Mouse (Mus musculus) layer of hippocampus, adult 9-11 months (tissue): ENCODE results near the gene Eif3m.
A peak's percentile ranks its signal among the peaks of the same experiment; 100 is the strongest.
"Not testable (repeated sequence)": the region's sequence is repeated elsewhere in the genome, so short reads cannot be mapped to it uniquely, and the experiment has no call there.

ENCODE experiments used
- DNase-seq: peaks from one replicate; pipeline ENCODE4 v3.0.0; 2022

Gene Eif3m

DNA sequence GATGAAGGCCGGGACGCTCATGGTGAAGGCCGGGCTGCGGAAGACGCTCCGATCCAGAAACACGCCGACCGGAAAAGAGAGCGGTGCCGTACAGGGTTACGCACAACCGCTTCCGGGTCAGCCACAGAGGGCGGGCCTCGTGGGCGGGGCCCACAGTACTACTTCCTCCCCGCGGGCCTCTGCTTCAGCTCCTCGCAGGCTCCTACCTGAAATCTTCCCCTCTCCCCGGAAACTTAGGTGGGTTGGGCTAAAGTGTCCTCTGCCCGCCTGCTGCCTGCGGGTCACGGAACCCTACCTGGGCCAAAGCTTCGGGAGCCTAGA, at the start of gene Eif3m:
TSS of gene Eif3m (minus strand) at position 114 of the 321 bp plus-strand sequence.
- peak; percentile 94 for DNase-seq

DNA sequence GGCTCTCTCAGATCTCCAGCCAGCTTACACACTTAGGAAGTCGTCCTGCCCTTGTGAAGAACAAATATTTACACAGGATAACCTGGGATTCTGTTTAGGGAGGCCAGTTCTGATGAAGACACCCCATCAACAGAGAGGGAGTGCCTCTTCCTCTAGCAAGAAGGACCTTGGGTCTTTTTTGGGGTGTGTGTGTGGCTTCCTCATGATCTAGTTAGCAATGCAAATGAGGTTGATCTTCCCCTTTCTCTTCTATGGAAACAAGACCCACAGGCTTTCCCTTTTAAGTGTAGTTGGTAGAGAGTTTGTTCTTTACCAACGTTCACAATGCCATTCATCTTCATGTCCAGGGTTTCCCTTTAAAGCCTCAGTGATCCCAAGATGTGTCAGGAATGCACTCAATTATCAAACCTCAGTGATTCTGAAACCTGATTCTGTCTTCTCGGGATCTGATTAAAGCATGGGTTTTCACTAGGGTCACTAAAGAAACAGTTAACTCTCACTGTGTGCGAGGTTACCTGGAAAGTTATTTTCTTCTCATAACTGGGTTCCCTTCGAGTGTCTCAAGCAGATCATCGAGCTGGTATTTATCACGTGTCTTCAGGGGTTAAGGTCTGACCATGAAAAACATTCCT, 46.0 kb upstream of the Eif3m start:
- DNase-seq = no peak

DNA sequence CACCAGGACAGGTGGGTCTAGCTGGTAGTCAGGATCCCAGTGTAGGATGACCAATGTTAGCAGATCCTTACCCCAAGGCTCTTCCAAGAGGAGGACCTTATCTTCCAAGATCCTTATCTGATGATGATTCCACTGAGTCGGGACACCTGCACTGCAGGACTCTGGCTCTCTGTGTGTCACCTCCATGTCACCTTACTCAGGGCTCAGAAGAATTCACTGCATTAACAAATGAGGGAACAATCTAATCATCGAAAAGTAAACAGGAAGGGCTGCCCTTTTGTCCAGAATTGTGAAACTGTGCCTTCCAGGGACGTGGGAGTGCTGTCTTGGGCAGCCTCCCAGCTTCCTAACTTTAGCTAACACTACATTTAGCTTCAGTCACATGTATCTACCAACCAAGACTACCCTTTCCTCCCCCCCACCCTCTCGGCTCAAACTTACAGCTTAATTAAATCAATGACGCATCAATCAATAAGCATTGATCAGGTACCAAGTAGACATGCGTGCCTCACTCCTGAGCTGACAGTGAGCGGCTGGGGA, 41.8 kb upstream of the Eif3m start:
- no peak for DNase-seq

DNA sequence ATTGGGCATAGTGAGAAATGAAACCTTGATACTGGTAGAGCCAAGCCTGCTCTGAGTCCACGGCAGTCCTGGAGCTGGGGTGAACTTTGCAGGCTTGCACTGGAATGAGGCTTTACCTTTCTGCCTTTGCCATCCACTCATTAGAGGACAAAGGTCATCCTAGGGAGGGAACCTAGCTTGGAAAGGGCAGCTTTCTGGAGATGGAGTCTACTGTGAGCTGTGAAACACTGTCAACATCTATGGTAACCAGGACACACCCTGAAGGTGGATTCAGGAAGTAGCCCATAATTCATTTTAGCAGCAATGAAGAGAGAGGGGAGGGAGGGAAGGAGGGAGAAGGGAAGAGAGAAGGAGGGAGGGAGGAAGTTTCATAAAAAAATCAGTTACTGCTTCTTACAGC, 38.6 kb upstream of the Eif3m start:
- no peak for DNase-seq

DNA sequence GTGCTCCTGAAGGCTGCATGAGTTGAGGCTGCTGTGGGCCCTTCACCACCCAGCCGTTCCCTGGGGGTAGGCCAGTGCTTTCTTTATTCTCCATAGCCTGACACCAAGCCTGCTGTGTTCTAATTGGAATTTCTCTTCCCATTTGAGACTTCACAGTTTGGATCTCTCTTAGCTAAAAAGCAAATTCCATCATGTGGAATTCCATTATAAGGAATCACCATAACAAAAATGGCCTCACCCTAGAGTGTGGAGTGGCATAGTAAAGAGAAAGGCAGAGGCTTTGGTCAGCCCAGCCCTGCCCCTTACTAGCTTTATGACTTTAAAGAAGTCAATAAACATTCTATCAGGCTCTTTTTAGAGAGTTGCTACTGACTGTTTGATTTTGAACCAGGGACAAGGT, 31.4 kb upstream of the Eif3m start:
- DNase-seq = no peak

DNA sequence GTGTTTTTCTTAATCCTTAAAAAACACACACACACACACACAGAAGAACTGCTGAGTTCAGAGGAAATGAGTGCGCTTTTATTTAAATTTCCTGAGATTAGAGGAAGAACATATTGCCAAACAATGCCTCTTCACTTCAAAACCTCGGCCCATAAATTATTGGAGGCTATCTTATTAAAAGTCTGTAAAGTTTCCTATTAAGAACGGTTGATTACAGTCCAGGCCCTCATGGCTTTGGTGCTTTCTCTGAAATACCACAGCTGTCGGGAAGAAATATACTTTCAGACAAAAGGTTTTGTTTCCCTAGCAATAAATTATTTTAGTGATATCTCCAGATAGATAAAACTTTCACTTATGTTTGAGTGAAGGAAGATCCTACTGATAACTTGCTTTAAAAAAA, 26.3 kb upstream of the Eif3m start:
- no peak for DNase-seq

DNA sequence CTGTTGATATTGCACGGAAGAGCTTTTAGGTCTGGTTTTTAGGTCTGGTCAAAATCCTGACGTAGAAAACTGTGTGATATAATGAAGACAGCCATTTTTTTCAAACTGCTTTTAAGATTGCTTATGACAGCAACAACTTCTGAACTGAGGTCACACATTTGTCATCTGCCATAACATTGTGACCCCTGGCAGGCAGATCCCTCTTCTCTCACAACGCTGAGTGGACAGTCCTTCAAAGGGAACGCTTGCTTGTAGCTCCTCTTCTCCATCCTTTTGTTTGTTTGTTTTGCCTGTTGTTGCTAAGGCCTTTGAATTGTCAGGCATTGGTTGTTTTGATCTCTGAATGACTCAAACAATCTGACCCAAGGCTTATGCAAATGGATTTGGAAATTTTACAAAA, 24.0 kb upstream of the Eif3m start:
- DNase-seq = no peak

DNA sequence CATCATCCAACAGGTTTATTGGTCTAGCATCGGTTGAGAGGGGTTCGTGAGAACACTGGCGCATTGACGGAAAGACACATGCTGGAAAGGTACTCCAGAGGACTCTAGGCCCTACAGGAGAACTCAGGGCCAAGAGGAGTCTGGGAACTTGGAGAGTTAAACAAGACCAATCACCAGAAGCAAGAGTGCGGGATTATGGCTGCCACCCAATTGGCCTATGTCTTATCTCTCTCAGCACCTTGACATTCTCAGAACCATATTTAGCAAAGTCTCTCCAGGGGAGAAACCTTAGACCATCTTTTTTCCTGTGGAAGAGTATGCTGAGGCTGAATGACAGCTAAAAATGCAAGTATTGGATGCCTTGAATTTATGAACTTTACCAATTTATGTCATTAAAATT, 22.0 kb upstream of the Eif3m start:
- DNase-seq = no peak

DNA sequence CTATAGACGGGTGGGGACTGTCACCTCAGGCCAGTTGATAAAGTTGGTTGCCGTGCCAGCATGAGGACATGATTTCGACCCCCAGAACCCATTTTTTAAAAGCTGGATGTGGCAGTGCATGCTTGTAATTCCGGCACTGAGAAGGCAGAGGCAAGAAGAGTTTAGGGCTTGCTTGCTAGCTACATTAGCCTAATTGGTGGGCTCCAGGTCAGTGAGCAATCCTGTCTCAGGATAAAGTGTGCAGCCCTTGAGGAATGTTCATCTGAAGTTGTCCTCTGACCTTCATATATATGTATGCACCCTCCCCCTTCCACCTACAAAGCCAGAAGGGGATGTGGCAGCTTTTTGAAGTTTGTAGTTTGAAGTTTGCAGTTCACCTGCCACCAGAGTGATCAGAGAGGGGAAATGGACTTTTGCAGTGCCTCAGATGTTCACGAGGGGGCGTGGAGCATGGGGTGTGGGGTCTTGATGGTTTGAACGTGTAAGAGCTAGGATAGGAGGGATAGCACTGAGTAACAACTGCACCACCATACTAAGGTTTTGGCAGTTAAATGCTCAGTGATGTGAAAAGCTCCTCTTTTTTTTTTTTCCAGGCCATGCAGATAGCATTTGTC, 21.2 kb upstream of the Eif3m start:
- DNase-seq = no peak

DNA sequence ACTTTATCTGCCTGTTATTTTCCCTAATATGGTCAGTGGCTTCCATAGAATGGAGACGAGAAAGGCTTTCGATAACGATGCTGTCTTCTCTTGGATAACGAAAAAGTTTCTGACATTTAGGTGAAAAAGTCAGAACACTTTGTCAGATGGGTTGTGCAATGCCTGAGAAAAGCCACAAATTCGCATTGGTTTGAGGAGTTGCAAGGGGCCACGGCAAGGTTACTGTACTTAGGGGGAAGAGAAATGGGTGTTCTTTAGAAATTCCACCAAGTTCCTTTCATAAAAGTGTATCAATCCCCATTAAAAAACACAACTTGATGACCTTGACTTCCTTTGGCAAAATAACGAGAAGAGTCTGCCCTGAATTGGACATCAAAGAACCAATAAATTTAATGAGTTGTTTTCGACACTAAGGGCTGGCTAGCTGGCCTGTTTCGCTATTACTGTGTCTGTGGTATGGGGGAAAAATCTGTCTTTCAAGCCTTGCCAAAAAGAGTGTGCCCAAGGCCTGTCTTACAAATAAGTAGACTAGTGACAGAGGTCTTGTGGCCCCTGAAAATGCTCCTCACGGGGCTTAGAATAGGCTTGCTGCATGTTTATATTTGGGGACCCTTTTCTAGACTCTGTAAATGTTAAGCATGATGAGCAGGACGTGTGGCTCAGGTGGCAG, 19.7 kb upstream of the Eif3m start:
- DNase-seq = no peak

DNA sequence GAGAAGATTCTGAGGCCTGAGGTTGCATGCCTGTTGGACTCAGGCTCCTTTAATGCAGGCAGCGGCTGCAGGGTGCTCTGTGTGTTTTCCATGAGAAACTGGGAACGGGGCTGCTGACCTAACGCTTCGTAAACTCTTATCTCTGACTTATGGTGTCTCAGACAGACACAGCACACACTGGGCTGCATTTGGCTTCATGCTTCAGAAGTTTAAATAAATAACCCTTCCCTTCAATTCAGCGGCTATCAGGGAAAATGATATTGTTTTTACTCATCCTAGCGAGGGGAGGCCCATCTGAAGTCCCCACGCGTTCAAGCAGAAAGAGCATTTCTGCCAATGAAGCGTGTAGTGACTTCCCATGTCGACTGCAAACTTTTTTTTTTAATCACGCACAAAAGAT, 19.1 kb upstream of the Eif3m start:
- no peak for DNase-seq

DNA sequence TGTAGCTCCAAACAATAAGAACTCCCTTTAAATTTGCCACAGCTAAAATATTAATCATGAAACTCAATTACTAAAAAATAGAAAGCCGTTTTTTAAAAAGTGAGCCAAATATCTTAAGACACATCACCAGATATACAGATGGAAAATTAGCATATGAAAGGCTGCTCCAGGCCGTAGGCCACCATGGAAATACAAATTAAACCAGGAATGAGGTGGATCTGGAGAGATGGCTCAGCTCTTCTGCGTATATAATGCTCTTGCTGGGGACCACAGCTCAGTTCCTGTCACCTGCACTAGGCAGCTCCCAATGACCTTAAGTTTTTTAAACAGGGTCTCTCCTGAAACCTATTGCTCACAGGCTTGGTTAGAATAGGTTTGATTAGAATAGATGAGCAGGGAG, 17.2 kb upstream of the Eif3m start:
- no peak for DNase-seq

DNA sequence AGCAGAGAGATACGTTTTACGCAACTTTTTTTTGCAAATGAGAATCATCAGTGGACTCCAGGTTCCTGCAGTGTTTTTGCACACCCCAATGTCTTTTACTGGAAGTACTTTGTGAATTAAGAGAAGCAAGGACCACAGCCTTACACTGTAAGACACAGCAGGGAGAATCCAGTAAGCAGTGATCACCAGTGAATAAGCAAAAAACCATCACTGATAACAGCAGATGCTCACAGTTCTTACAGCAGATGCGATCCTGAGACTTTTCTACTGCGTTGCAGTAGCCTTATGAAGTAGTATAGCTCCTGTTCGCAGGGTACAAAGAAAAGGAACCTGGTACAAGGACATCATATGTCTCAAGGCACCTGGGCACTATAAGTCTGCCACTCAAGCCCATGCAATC, 13.6 kb upstream of the Eif3m start:
- DNase-seq = no peak

DNA sequence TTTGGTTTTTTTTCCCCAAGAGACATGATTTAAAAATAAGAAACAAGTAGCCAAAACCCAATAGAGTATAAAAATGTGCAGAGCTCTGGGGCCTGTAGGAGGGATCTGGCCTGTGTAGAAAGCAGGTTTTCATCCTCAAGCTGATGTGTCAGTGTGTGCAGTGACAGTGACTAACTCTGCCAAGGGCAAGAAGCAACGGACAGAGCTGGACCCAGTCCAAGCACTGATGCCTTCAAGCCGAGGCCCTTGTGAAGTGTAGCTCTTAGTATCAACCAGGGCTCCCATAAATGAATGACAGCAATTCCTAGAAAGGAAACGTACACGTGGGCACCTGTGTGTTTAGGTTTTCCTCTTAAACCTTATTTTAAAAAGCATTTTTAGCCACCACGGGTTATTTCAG, 11.9 kb upstream of the Eif3m start:
- DNase-seq = no peak

DNA sequence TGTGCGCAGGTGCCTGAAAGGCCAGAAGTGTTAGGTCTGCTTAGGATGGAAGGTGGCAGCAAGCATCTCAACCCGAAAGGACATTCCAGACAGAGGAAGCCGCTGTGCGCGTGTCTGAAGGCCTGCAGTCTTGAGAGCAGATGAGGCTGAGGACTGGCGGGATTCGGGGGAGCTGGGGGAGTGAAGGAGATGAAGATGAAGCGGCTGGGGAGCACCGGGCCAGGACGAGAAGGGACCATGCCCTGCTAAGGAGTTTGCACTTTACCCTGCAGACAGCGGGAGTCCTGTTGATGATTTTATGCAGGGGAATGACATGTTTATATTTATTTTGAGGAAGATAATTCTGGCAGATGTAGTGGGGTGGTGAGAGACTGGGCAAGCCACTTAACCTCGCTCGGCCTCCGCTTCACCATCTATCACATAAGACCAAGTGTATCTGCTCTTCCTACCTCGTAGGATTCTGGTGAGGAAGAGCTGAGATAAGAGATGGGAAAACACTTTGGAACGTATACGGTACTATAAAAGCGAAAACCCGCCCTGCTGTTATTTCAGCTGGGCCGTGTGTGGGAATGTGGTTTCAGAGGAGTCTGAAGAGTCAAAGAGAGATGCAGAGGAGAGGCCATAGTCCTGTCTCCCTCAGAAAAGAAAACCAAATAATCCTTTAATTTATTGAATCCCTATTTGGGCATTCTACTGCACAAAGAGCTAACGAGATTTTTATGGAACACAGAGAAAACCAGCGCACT, 10.2 kb upstream of the Eif3m start:
- DNase-seq = no peak

DNA sequence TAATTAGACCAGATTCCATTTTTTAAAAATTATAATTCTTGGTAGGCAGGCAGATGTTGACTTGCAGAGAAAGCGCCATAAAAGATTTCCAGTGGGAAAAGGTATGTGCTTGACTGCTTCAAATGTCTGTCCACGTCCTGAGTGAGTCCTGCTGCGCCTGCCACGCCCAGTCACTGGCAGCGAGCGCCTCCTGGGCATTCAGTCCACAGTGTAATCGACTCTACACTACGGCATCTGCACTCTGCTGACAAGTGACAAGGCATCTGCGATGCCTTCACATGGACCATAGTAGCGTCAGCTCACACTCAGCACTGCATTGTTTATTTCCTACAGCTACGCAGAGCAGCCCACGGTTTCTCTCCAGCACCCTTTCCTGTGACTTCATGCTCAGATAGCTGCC, 8.7 kb upstream of the Eif3m start:
- not testable (repeated sequence) for DNase-seq

DNA sequence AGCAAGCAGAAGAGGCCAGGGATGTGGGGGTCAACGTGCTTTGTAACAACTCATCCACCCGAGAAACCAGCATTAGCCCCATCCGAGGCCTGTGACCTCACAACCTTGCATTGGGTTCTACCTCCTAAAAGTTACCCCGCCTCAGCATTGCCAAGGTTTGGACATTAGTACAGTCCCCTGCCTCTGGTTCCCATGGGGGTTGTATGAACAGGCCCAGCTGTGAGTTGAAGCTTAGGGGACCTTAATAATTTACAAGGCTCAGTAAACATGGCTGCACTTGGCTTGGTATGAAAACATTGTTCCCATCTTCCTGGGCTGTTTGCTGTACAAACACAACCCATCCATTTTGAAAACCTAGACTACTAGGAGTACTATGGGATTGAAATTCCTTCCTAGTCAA, 6.9 kb upstream of the Eif3m start:
- DNase-seq = no peak

DNA sequence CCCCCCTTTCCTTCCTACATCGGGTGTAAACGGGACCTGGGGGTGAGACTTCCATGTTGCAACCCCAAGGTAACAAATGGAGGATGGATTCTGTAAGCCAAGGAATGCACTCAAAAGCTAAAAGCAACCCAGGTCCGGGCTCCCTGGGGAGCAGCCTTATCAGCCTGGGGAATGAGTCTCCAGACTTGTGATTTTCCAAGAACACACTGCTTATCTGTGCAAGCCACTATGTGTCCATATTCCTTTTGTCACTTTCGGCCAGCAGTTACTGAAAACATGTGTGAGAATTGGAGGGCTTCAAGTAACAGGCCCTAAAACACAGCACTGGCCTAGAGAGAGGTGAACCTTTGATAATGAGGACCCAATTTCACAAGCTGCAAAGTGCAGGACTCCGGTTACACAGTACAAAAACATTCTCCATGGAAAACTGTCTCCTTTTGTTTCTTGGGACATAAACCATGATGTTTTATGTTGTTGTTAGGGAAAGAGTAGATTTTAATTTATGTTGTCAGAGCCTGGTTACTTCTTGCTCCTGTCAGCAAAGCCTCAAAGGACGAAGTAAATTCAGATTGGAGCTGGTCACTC, 6.2 kb upstream of the Eif3m start:
- DNase-seq = no peak

DNA sequence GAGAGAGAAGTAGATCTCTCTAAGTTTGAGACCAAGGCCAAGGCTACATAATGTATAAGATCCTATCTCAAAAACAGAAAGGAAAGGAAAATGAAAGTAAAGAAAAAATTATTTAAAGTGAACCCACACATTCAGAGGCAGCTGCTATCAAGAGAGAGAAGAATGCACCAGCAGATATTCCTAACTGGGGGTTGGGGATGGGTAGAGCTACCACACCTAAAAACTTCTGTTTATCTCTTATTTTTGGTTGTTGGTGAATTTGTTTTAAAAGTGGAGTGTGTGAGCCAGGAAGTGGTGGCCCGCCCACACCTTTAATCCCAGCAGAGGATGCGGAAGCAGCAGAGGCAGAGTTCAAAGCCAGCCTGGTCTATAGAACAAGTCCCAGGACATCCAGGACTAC, 5.0 kb upstream of the Eif3m start:
- no peak for DNase-seq

DNA sequence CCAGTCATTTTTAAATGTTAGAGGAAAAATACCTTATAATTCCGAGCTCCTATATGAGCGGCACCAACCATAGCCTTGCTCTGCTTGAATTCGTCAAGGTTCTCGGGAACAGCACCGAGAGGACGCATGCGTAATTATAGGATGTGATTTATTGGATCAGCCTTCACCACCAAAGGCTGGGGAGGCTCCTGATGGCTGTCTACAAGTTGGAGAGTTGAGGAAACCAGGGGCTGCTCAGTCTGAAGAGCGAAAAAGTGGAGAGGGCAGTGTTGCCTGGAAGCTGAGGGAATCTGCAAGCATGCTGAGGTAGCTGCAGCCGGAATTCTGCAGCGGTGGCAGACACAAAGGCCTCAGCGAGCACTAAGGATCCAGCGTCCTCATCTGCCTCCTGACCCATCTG, 4.4 kb upstream of the Eif3m start:
- no peak for DNase-seq

DNA sequence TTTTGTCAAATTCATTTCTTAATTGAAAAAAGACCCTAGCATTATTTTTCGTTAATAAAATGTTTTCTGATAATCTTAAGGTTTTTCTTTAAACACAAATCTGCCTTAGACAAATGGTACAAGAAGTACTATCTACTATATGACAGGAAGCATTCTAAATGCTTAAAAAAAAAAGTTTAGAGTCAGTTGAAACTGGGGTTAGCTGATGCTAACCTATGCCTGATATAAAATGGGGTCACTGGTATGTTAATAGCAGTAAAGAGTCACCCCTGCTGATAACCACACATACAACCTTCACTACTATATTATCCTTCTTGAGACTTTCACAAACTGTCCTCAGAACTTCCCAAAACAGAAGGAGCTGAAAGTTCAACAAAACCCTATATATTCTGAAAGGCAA, 2.6 kb upstream of the Eif3m start:
- no peak for DNase-seq

DNA sequence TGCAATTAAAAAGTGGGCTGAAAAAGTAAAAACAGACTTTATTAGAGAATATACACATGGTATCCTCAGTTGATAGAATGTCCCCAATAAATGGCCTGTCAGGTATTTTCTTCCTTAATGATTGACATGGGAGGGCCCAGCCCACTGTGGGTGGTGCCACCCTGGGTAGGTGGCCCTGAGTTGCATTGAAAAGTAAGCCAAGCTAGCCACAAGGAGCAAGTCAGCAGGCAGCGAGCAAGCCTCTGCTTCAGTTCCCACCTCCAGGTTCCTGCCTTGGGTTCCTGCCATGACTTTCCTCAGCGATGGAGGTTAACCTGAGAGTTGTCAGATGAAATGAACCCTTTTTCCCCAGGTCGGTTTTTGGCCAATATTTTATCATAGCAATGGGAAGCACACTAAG, 922 bp upstream of the Eif3m start:
- DNase-seq = no peak

DNA sequence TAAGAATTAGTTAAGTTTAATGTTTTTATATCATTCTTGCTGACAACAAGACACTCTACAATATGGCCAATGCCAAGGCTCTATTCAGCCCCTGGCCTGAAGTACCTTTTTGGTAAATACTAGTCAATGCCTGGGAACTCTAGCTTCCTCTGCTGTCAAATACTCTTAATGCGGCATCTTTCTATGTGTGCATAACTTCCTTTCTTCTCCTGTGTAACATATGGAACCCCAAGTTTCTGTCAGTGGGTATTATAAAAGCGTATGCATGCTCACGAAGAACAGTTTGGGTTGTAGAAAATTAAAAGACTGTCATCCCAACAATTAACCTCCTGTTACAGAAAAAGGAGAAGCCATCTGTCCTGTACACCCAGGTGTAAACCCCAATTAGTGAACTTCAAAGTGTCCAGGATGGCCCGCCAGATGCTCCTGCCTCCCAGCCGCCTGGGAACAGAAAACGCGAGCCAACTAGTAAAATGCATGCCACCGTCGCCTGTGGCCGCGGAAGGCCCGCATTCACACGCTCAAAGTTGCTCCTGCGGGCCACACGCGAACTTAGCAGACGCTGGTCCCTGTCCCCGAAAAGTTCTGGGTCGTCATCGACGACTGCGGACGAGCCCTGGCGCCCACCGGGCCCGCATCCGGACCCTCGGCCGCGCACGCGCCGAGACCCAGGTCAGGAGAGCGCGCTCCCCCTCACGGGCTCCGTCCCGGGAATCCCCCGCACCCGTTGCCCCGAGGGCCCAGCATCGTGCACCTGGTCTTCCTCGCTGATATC, 501 bp downstream of the Eif3m start:
- no peak for DNase-seq
